Mouse (Mus musculus) testis, adult 2 months (tissue): Measurements from ENCODE around the gene Hmga1. TPM values are rescaled to one million over a fixed set of nuclear protein-coding genes. Genes with fewer than 3 reads are reported as not detected.

ENCODE experiments used
- H3K27ac ChIP-seq: fragments of 200-500 bp; 2 replicates; pipeline ENCODE4 v1.5.1; 2012; ENCODE audit warnings: low read depth, low read length; ENCODE audit not compliant: control insufficient read depth, insufficient read depth
- H3K27me3 ChIP-seq: fragments of 200-500 bp; 2 replicates; pipeline ENCODE4 v1.6.1; 2012; ENCODE audit warnings: mild to moderate bottlenecking, low read length, moderate library complexity; ENCODE audit not compliant: control insufficient read depth, insufficient read depth
- H3K36me3 ChIP-seq: fragments of 200-500 bp; 2 replicates; pipeline ENCODE4 v1.6.1; 2012; ENCODE audit warnings: mild to moderate bottlenecking, low read length; ENCODE audit not compliant: control insufficient read depth, insufficient read depth
- H3K4me1 ChIP-seq: fragments of 200-500 bp; 2 replicates; pipeline ENCODE4 v1.6.1; 2012; ENCODE audit warnings: low read length; ENCODE audit not compliant: control insufficient read depth, insufficient read depth
- H3K4me3 ChIP-seq: fragments of 200-500 bp; 2 replicates; pipeline ENCODE4 v1.5.1; 2012; ENCODE audit warnings: low read depth, mild to moderate bottlenecking, low read length, moderate library complexity, mixed read lengths; ENCODE audit not compliant: control insufficient read depth
- CTCF ChIP-seq: fragments of 200-500 bp; IDR thresholded peaks from 2 replicates; pipeline ENCODE4 v1.5.1; 2012; ENCODE audit warnings: low read depth, mild to moderate bottlenecking, inconsistent platforms, low read length, moderate library complexity; ENCODE audit not compliant: control insufficient read depth, insufficient read depth, insufficient replicate concordance
- POLR2A ChIP-seq: fragments of 200-500 bp; IDR thresholded peaks from 2 replicates; pipeline ENCODE4 v1.6.1; 2012; ENCODE audit warnings: low read depth, mild to moderate bottlenecking, inconsistent platforms, low read length, moderate library complexity; ENCODE audit not compliant: control insufficient read depth
- polyA plus RNA-seq: library from polyadenylated mRNA; depleted of rRNA; stranded (reverse); fragments of >200 nt; gene quantifications from 2 replicates; pipeline ENCODE4 v1.2.3, GENCODE M21; 2012

Hmga1 gene
- polyA plus RNA-seq, 1 experiment, result 68.4 TPM

- Histone ChIP-seq H3K36me3 (no peaks in the 10 kb centered on the region), H3K27ac (no peak overlapping the region), H3K4me3 (no peak overlapping the region)
Measured at GRCm38 (mm10) chr17:27532095-27532494, 24.2 kb upstream of the Hmga1 start.

GRCm38 (mm10) chr17:27533354-27533753 lies 22.9 kb upstream of the Hmga1 start:
- Histone ChIP-seq H3K36me3 (no peaks in the 10 kb centered on the region), H3K4me1 (peaks cover 3% of the 10 kb centered on the region), H3K27me3 (no peaks in the 10 kb centered on the region), H3K4me3 (no peak overlapping the region), H3K27ac (no peak overlapping the region)
- TF ChIP-seq CTCF (no peak), POLR2A (no peak)

More at GRCm38 (mm10) chr17:27532095-27532494, 24.2 kb upstream of the Hmga1 start:
- H3K4me1 ChIP-seq, result peaks cover 3% of the 10 kb centered on the region
- H3K27me3 ChIP-seq, result no peaks in the 10 kb centered on the region
- TF ChIP-seq CTCF (no peak), POLR2A (no peak)

GRCm38 (mm10) chr17:27534718-27535117 lies 21.6 kb upstream of the Hmga1 start:
- H3K27me3 ChIP-seq, result no peaks in the 10 kb centered on the region
- no peak overlapping the region for H3K4me3 ChIP-seq
- peaks cover 3% of the 10 kb centered on the region for H3K4me1 ChIP-seq
- TF ChIP-seq POLR2A, result no peak
- TF ChIP-seq CTCF, result peak; percentile 100
- H3K36me3 ChIP-seq, result no peaks in the 10 kb centered on the region
- H3K27ac ChIP-seq, result no peak overlapping the region

- Histone ChIP-seq H3K27ac (no peak overlapping the region), H3K36me3 (no peaks in the 10 kb centered on the region), H3K27me3 (no peaks in the 10 kb centered on the region), H3K4me1 (peaks cover 5% of the 10 kb centered on the region), H3K4me3 (no peak overlapping the region)
- TF ChIP-seq CTCF (no peak), POLR2A (no peak)
Measured at GRCm38 (mm10) chr17:27541261-27541660, 15.0 kb upstream of the Hmga1 start.

GRCm38 (mm10) chr17:27541984-27542383 lies 14.3 kb upstream of the Hmga1 start:
- no peaks in the 10 kb centered on the region for H3K27me3 ChIP-seq
- no peak overlapping the region for H3K27ac ChIP-seq

GRCm38 (mm10) chr17:27544551-27544950 lies 11.7 kb upstream of the Hmga1 start:
- no peaks in the 10 kb centered on the region for H3K36me3 ChIP-seq
- H3K27ac ChIP-seq, result no peak overlapping the region
- peaks cover 5% of the 10 kb centered on the region for H3K4me1 ChIP-seq
- TF ChIP-seq CTCF (no peak), POLR2A (no peak)
- no peak overlapping the region for H3K4me3 ChIP-seq
- H3K27me3 ChIP-seq, result no peaks in the 10 kb centered on the region

More at GRCm38 (mm10) chr17:27541984-27542383, 14.3 kb upstream of the Hmga1 start:
- Histone ChIP-seq H3K4me1 (peaks cover 5% of the 10 kb centered on the region), H3K36me3 (no peaks in the 10 kb centered on the region), H3K4me3 (no peak overlapping the region)
- TF ChIP-seq CTCF (no peak), POLR2A (no peak)

- Histone ChIP-seq H3K27ac (no peak overlapping the region), H3K4me3 (no peak overlapping the region), H3K36me3 (no peaks in the 10 kb centered on the region), H3K4me1 (peaks cover 5% of the 10 kb centered on the region), H3K27me3 (no peaks in the 10 kb centered on the region)
- no peak for TF ChIP-seq CTCF
- 0 out of 2 replicates have a peak, but pooled peaks have one; percentile 12 for TF ChIP-seq POLR2A
Measured at GRCm38 (mm10) chr17:27545991-27546390, 10.3 kb upstream of the Hmga1 start.

GRCm38 (mm10) chr17:27546574-27547085 lies 9.7 kb upstream of the Hmga1 start:
- TF ChIP-seq CTCF (no peak), POLR2A (no peak)
- Histone ChIP-seq H3K4me3 (no peak overlapping the region), H3K4me1 (peaks cover 5% of the 10 kb centered on the region), H3K27ac (no peak overlapping the region), H3K36me3 (no peaks in the 10 kb centered on the region), H3K27me3 (no peaks in the 10 kb centered on the region)
